Mouse (Mus musculus) limb, embryonic 12.5 days (tissue): ENCODE results near the gene Nfkbil1. TPM values are rescaled to one million over a fixed set of nuclear protein-coding genes. Genes with fewer than 3 reads are reported as not detected.
A peak's percentile ranks its signal among the peaks of the same experiment; 100 is the strongest.

Experiments used
- ATAC-seq: fragments of 200-750 bp; cut with Nextera tagmentation; 2 replicates; pipeline ENCODE4 v1.8.0; 2017; ENCODE audit warnings: low read depth, moderate TSS enrichment; ENCODE audit not compliant: insufficient number of reproducible peaks, insufficient read depth, low FRiP score, low TSS enrichment
- H3K27ac ChIP-seq: fragments of 300-500 bp; sonication (generic); 2 replicates; pipeline ENCODE4 v1.5.1; 2016; ENCODE audit warnings: mild to moderate bottlenecking, moderate library complexity
- H3K27me3 ChIP-seq: fragments of 300-500 bp; sonication (generic); 2 replicates; pipeline ENCODE4 v1.6.1; 2016; ENCODE audit warnings: mild to moderate bottlenecking, moderate library complexity
- H3K36me3 ChIP-seq: fragments of 300-500 bp; sonication (generic); 2 replicates; pipeline ENCODE4 v1.6.1; 2016; ENCODE audit warnings: mild to moderate bottlenecking, moderate library complexity
- H3K4me1 ChIP-seq: fragments of 300-500 bp; sonication (generic); replicated peaks from 2 replicates; pipeline ENCODE4 v1.6.1; 2016
- H3K4me2 ChIP-seq: fragments of 300-500 bp; sonication (generic); 2 replicates; pipeline ENCODE4 v1.6.1; 2016; ENCODE audit warnings: mild to moderate bottlenecking, moderate library complexity
- H3K4me3 ChIP-seq: fragments of 300-500 bp; sonication (generic); replicated peaks from 2 replicates; pipeline ENCODE4 v1.5.1; 2016; ENCODE audit warnings: mild to moderate bottlenecking
- H3K9ac ChIP-seq: fragments of 300-500 bp; sonication (generic); replicated peaks from 2 replicates; pipeline ENCODE4 v1.6.1; 2016; ENCODE audit warnings: mild to moderate bottlenecking, moderate library complexity
- H3K9me3 ChIP-seq: fragments of 300-500 bp; sonication (generic); 2 replicates; pipeline ENCODE4 v1.6.1; 2016; ENCODE audit warnings: mild to moderate bottlenecking, moderate library complexity
- WGBS: fragments of 180-500 bp; shearing (Covaris S2); methylation state at CpG from one replicate; pipeline ENCODE4 v1.1.7; 2016; 5-methylcytosine and 5-hydroxymethylcytosine counted together
- polyA plus RNA-seq: library from polyadenylated mRNA; unstranded; fragments of >200 nt; fragmentation: Nextera tagmentation; extraction: Ambion mirVana; gene quantifications from 2 replicates; pipeline ENCODE4 v1.2.1, GENCODE M21; 2016

Nfkbil1 gene
- polyA plus RNA-seq, 1 experiment from 2014 or later: 13.3 TPM

- H3K9ac ChIP-seq: no peak overlapping the region
Measured at GRCm38 (mm10) chr17:35198946-35199345, 36.6 kb downstream of the Nfkbil1 start.

GRCm38 (mm10) chr17:35198029-35198428 is 37.6 kb downstream of the Nfkbil1 start:
- Histone ChIP-seq H3K4me2 (no peak overlapping the region), H3K36me3 (no peaks in the 10 kb centered on the region)
- no peak for ATAC-seq

More at GRCm38 (mm10) chr17:35198946-35199345, 36.6 kb downstream of the Nfkbil1 start:
- Histone ChIP-seq H3K27ac (no peak overlapping the region), H3K4me3 (no peak overlapping the region), H3K4me2 (no peak overlapping the region), H3K27me3 (peaks cover 94% of the 10 kb centered on the region), H3K36me3 (no peaks in the 10 kb centered on the region), H3K9me3 (no peaks in the 10 kb centered on the region), H3K4me1 (peaks cover 25% of the 10 kb centered on the region)
- 27% methylated on average over 8 of the region's 8 CpGs for WGBS
- ATAC-seq: no peak

GRCm38 (mm10) chr17:35197126-35197525 is 38.5 kb downstream of the Nfkbil1 start:
- Histone ChIP-seq H3K9ac (no peak overlapping the region), H3K9me3 (no peaks in the 10 kb centered on the region), H3K4me2 (no peak overlapping the region), H3K27me3 (peaks cover 81% of the 10 kb centered on the region), H3K4me3 (no peak overlapping the region), H3K27ac (no peak overlapping the region), H3K4me1 (peaks cover 24% of the 10 kb centered on the region), H3K36me3 (no peaks in the 10 kb centered on the region)
- WGBS: 34% methylated on average over 6 of the region's 6 CpGs
- no peak for ATAC-seq

More at GRCm38 (mm10) chr17:35198029-35198428, 37.6 kb downstream of the Nfkbil1 start:
- Histone ChIP-seq H3K4me1 (peaks cover 27% of the 10 kb centered on the region), H3K27ac (no peak overlapping the region), H3K9me3 (no peaks in the 10 kb centered on the region), H3K27me3 (peaks cover 90% of the 10 kb centered on the region), H3K4me3 (no peak overlapping the region), H3K9ac (no peak overlapping the region)
- WGBS: 62% methylated on average over 7 of the region's 7 CpGs

GRCm38 (mm10) chr17:35196321-35196641 is 39.3 kb downstream of the Nfkbil1 start:
- Histone ChIP-seq H3K9me3 (no peaks in the 10 kb centered on the region), H3K27ac (no peak overlapping the region), H3K4me1 (peaks cover 21% of the 10 kb centered on the region), H3K27me3 (peaks cover 73% of the 10 kb centered on the region), H3K36me3 (no peaks in the 10 kb centered on the region), H3K4me3 (peak overlapping the region; percentile 43), H3K9ac (no peak overlapping the region), H3K4me2 (peak overlapping the region; percentile 74)
- WGBS: 21% methylated on average over 9 of the region's 9 CpGs
- no peak for ATAC-seq

- Histone ChIP-seq H3K36me3 (no peaks in the 10 kb centered on the region), H3K9me3 (no peaks in the 10 kb centered on the region), H3K4me3 (peak overlapping the region; percentile 43), H3K4me2 (peak overlapping the region; percentile 74), H3K4me1 (peaks cover 21% of the 10 kb centered on the region), H3K9ac (peak overlapping the region; percentile 45), H3K27ac (no peak overlapping the region), H3K27me3 (peaks cover 68% of the 10 kb centered on the region)
- WGBS: 2% methylated on average over 66 of the region's 66 CpGs
- peak; percentile 53 for ATAC-seq
Measured at GRCm38 (mm10) chr17:35195631-35196320, 39.8 kb downstream of the Nfkbil1 start.

- Histone ChIP-seq H3K9me3 (no peaks in the 10 kb centered on the region), H3K4me2 (peak overlapping the region; percentile 74), H3K4me3 (peak overlapping the region; percentile 43), H3K27ac (no peak overlapping the region), H3K36me3 (no peaks in the 10 kb centered on the region), H3K9ac (peak overlapping the region; percentile 45), H3K4me1 (peaks cover 21% of the 10 kb centered on the region), H3K27me3 (peaks cover 60% of the 10 kb centered on the region)
- ATAC-seq: no peak
- 39% methylated on average over 19 of the region's 19 CpGs for WGBS
Measured at GRCm38 (mm10) chr17:35194844-35195630, 40.6 kb downstream of the Nfkbil1 start.

- H3K27ac ChIP-seq: no peak within 1 kb of the TSS
Measured at GRCm38 (mm10) chr17:35193881-35194843, 41.4 kb downstream of the Nfkbil1 start, which contains the start of gene Ltb. Ltb (plus strand) TSS chr17:35194439.

GRCm38 (mm10) chr17:35192924-35193323 is 42.7 kb downstream of the Nfkbil1 start:
- Histone ChIP-seq H3K27me3 (peaks cover 42% of the 10 kb centered on the region), H3K36me3 (no peaks in the 10 kb centered on the region), H3K27ac (no peak overlapping the region), H3K9me3 (no peaks in the 10 kb centered on the region), H3K4me2 (no peak overlapping the region), H3K4me3 (no peak overlapping the region), H3K4me1 (peaks cover 21% of the 10 kb centered on the region), H3K9ac (no peak overlapping the region)
- no peak for ATAC-seq
- 83% methylated on average over 5 of the region's 5 CpGs for WGBS

More at GRCm38 (mm10) chr17:35193881-35194843, 41.4 kb downstream of the Nfkbil1 start, which contains the start of gene Ltb:
- no peaks in the 10 kb centered on the region for H3K9me3 ChIP-seq
- no peak for ATAC-seq
- peaks cover 21% of the 10 kb centered on the region for H3K4me1 ChIP-seq
- 62% methylated on average over 28 of the region's 28 CpGs for WGBS
- H3K36me3 ChIP-seq: no peaks in the 10 kb centered on the region
- H3K4me2 ChIP-seq: peak within 1 kb of the TSS; percentile 74
- peak within 1 kb of the TSS; percentile 43 for H3K4me3 ChIP-seq
- peak within 1 kb of the TSS; percentile 45; the same call in 1 of the 2 replicates for H3K9ac ChIP-seq
- peaks cover 53% of the 10 kb centered on the region for H3K27me3 ChIP-seq

GRCm38 (mm10) chr17:35191723-35192122 is 43.9 kb downstream of the Nfkbil1 start:
- H3K9ac ChIP-seq: no peak overlapping the region
- ATAC-seq: no peak
- H3K27me3 ChIP-seq: peaks cover 34% of the 10 kb centered on the region
- H3K36me3 ChIP-seq: no peaks in the 10 kb centered on the region
- H3K9me3 ChIP-seq: no peaks in the 10 kb centered on the region
- 48% methylated on average over 2 of the region's 2 CpGs for WGBS
- no peak overlapping the region for H3K4me3 ChIP-seq
- H3K4me1 ChIP-seq: peaks cover 22% of the 10 kb centered on the region
- no peak overlapping the region for H3K4me2 ChIP-seq
- H3K27ac ChIP-seq: no peak overlapping the region

- Histone ChIP-seq H3K9ac (no peak overlapping the region), H3K4me3 (no peak overlapping the region), H3K9me3 (no peaks in the 10 kb centered on the region), H3K27me3 (peaks cover 17% of the 10 kb centered on the region), H3K4me2 (no peak overlapping the region), H3K36me3 (no peaks in the 10 kb centered on the region), H3K27ac (no peak overlapping the region), H3K4me1 (peaks cover 18% of the 10 kb centered on the region)
- no peak for ATAC-seq
- WGBS: 75% methylated on average over 4 of the region's 4 CpGs
Measured at GRCm38 (mm10) chr17:35190096-35190495, 45.5 kb downstream of the Nfkbil1 start.
